8 mouse cellular contexts compared by ENCODE assay signal in the genomic region with DNA sequence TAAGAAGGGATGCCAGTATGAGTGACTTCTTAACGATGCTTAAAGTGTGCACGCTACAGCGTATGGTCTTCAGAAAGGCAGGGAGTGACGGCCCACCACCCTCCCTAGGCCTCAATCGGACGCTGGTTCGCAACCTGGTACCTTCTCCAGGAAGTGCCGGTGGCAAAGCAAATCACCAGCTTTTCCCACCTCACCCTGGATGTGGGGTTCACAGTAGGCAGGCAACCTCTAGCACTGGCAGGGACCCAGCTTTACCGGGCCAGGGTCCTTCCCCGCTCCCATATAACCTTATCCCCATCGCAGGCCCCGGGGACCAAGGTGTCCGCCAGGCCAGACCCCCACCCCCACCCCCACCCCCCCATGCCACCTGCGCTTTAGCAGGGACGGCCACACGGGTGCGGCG. TPM values are rescaled to one million over a fixed set of nuclear protein-coding genes. Genes with fewer than 3 reads are reported as not detected.
DNase-seq lines count a peak whose midpoint lies in the region; ATAC-seq and TF ChIP-seq lines count a peak whose summit lies in the region.

No protein-coding gene starts in this region.

- H3K4me3 ChIP-seq in lung, adult 2 months (replicated peaks; ENCODE audit: extremely low read depth, low read depth, low read length): peak overlapping the region; percentile 81
- peak overlapping the region; percentile 82 for H3K4me3 ChIP-seq in embryonic facial prominence, embryonic 14.5 days (ENCODE audit: low read depth, low read length)
- H3K4me3 ChIP-seq in intestine, embryonic 14.5 days (ENCODE audit: low read depth, low read length): peak overlapping the region; percentile 76

- H3K27ac ChIP-seq in embryonic facial prominence, embryonic 14.5 days (replicated peaks; ENCODE audit: low read depth, low read length): peak overlapping the region; percentile 71
- no peak overlapping the region; the same call in 1 of the 2 replicates for H3K27ac ChIP-seq in intestine, embryonic 14.5 days (ENCODE audit: low read depth)

- peaks cover 7% of the 10 kb centered on the region; the same call in 1 of the 2 replicates for H3K36me3 ChIP-seq in embryonic facial prominence, embryonic 14.5 days (ENCODE audit: control insufficient read depth, insufficient read depth, low read length)
- H3K36me3 ChIP-seq in intestine, embryonic 14.5 days (ENCODE audit: control insufficient read depth, insufficient read depth, low read length): peaks cover 18% of the 10 kb centered on the region

- TF ChIP-seq POLR2A in lung, adult 2 months (IDR thresholded peaks at IDR 0.05; ENCODE audit: borderline replicate concordance, extremely low read depth, low read depth, low read length): no peak

- H3K27me3 ChIP-seq in embryonic facial prominence, embryonic 14.5 days (replicated peaks; ENCODE audit: control insufficient read depth, insufficient read depth, low read length): no peaks in the 10 kb centered on the region
- H3K27me3 ChIP-seq in intestine, embryonic 14.5 days (replicated peaks; ENCODE audit: control insufficient read depth, insufficient read depth, low read length): no peaks in the 10 kb centered on the region

- peak; percentile 46 for DNase-seq in adrenal gland, postnatal 14 days
- DNase-seq in adrenal gland, adult 8-10 months: no peak
- DNase-seq in lung, adult 2 months: no peak
- DNase-seq in lung, postnatal 25 days (ENCODE audit: low spot score): no peak
- DNase-seq in embryonic facial prominence, embryonic 14.5 days (ENCODE audit: low spot score): no peak
- DNase-seq in intestine, embryonic 14.5 days (ENCODE audit: low spot score): no peak
- peak; percentile 46 for DNase-seq in testis, postnatal 14 days (ENCODE audit: low spot score)

- peak overlapping the region; percentile 73 for H3K4me2 ChIP-seq in embryonic facial prominence, embryonic 14.5 days (ENCODE audit: low read depth, low read length)
- H3K4me2 ChIP-seq in intestine, embryonic 14.5 days (ENCODE audit: low read length): peak overlapping the region; percentile 81

- under 1% methylated on average over 18 of the region's 18 CpGs for WGBS in lung, adult 2 months
- 0% methylated on average over 12 of the region's 18 CpGs for WGBS in embryonic facial prominence, embryonic 14.5 days
- under 1% methylated on average over 17 of the region's 18 CpGs for WGBS in intestine, embryonic 14.5 days

- no peak for TF ChIP-seq CTCF in lung, adult 2 months (IDR thresholded peaks at IDR 0.05; ENCODE audit: insufficient read depth, low read length)

- ATAC-seq in embryonic facial prominence, embryonic 14.5 days (ENCODE audit: low read depth): peak; percentile 38
- peak; percentile 71 for ATAC-seq in intestine, embryonic 14.5 days (replicated peaks; ENCODE audit: low FRiP score, low TSS enrichment, low read depth)
- peak; percentile 15; the same call in 1 of the 2 replicates for ATAC-seq in megakaryocyte progenitor cell, adult 5-6 weeks (replicated peaks; ENCODE audit: poor library complexity)

- H3K4me1 ChIP-seq in lung, adult 2 months (ENCODE audit: control insufficient read depth, insufficient read depth, low read length): no peaks in the 10 kb centered on the region; the same call in 1 of the 2 replicates
- H3K4me1 ChIP-seq in embryonic facial prominence, embryonic 14.5 days (ENCODE audit: control insufficient read depth, insufficient read depth, low read length): peaks cover 4% of the 10 kb centered on the region; the same call in 1 of the 2 replicates
- H3K4me1 ChIP-seq in intestine, embryonic 14.5 days (replicated peaks; ENCODE audit: control insufficient read depth, insufficient read depth, low read length): peaks cover 13% of the 10 kb centered on the region

- H3K9me3 ChIP-seq in embryonic facial prominence, embryonic 14.5 days (ENCODE audit: control insufficient read depth, low read length): no peaks in the 10 kb centered on the region
- no peaks in the 10 kb centered on the region for H3K9me3 ChIP-seq in intestine, embryonic 14.5 days (ENCODE audit: control insufficient read depth, low read length)

- peak overlapping the region; percentile 83 for H3K9ac ChIP-seq in embryonic facial prominence, embryonic 14.5 days (ENCODE audit: low read depth, low read length)
- H3K9ac ChIP-seq in intestine, embryonic 14.5 days (ENCODE audit: low read length): peak overlapping the region; percentile 69

RNA-seq across cellular contexts. Expression of a gene that starts 0.3 kb away (rescaled TPM):
- 42.6 and 60.6 TPM in 2 replicates for total RNA-seq in adrenal gland, postnatal 14 days (2021)
- total RNA-seq in adrenal gland, adult 8-10 months (2022): 100 to 1,000 TPM in 1 of 4 experiments, 10 to 100 TPM in 3; 66.2 to 126 (median 84.4) TPM
- 32.9 and 73.6 TPM in 2 replicates for polyA plus RNA-seq in lung, adult 2 months (2012; rRNA removed)
- 32.3 and 38.3 TPM in 2 replicates for polyA plus RNA-seq in embryonic facial prominence, embryonic 14.5 days (2014; fragmentation: Nextera tagmentation; extraction: Ambion mirVana)
- polyA plus RNA-seq in intestine, embryonic 14.5 days (2014; fragmentation: Nextera tagmentation; extraction: Ambion mirVana): 68.8 and 77.6 TPM in 2 replicates
- total RNA-seq in megakaryocyte progenitor cell, adult 5-6 weeks (2015): 31.1 and 31.4 TPM in 2 replicates
- 26.5 and 26.8 TPM in 2 replicates for total RNA-seq in megakaryocyte progenitor cell, adult 5-6 weeks (2017)

Comparison
In these comparisons a context has a peak if more than half of its experiments do, and no peak if none do; other contexts are left out.
1. DNase-seq: peak in adrenal gland, postnatal 14 days (single experiment) and testis, postnatal 14 days (single experiment); none in adrenal gland, adult 8-10 months (single experiment), lung, adult 2 months (single experiment), lung, postnatal 25 days (single experiment), embryonic facial prominence, embryonic 14.5 days (single experiment) and intestine, embryonic 14.5 days (single experiment).
2. ATAC-seq: peak in every context shown above with its lines; median percentile 71 in intestine, embryonic 14.5 days; 38 in embryonic facial prominence, embryonic 14.5 days; 15 in megakaryocyte progenitor cell, adult 5-6 weeks.
3. Peak in every context shown above with its lines, with median percentiles within 50 percentile points of each other: H3K4me3 ChIP-seq.